Mouse (Mus musculus) CH12.LX (cell line): ENCODE data around the gene Gfy. TPM values are rescaled to one million over a fixed set of nuclear protein-coding genes. Genes with fewer than 3 reads are reported as not detected.

Source experiments
- DNase-seq: peaks from one replicate; pipeline ENCODE4 v3.0.0-alpha.2; 2013; ENCODE audit errors: extremely low read depth
- H3K27ac ChIP-seq: 2 replicates; pipeline ENCODE4 v1.5.1; 2012; ENCODE audit warnings: low read depth, mild to moderate bottlenecking, control low read depth, moderate library complexity; ENCODE audit not compliant: insufficient read depth
- H3K27me3 ChIP-seq: replicated peaks from 2 replicates; pipeline ENCODE3; 2012; ENCODE audit warnings: inconsistent platforms
- H3K36me3 ChIP-seq, 2 experiments: replicated peaks in 1 of 2; 2 replicates each; pipeline versions ENCODE3 to v1.6.1; 2012; ENCODE audit warnings: inconsistent platforms in 1 of 2, low read length in 1 of 2, mild to moderate bottlenecking in 1 of 2, mixed read lengths in 1 of 2, moderate library complexity in 1 of 2; ENCODE audit not compliant: control insufficient read depth in 1 of 2, insufficient read depth in 1 of 2
- H3K4me1 ChIP-seq, 2 experiments: 2 replicates each; pipeline ENCODE4 v1.6.1; 2012; ENCODE audit warnings: inconsistent platforms in 1 of 2, moderate library complexity in 1 of 2; ENCODE audit not compliant: insufficient read depth in 2 of 2, control insufficient read depth in 1 of 2
- H3K4me2 ChIP-seq: 2 replicates; pipeline ENCODE4 v1.6.1; 2012; ENCODE audit warnings: low read depth, mild to moderate bottlenecking, control low read depth; ENCODE audit not compliant: poor library complexity, insufficient read depth, severe bottlenecking
- H3K4me3 ChIP-seq, 3 experiments: fragments of 150-350 bp in 1 of 3; sonication (generic) in 1 of 3; replicated peaks in 1 of 3; 2 replicates each; pipeline versions ENCODE3 to v1.5.1; 2011 to 2012; ENCODE audit warnings: low read depth in 2 of 3, low read length in 2 of 3, mild to moderate bottlenecking in 2 of 3, moderate library complexity in 2 of 3, control low read depth in 1 of 3, improper control_type of control experiment in 1 of 3, inconsistent platforms in 1 of 3, mixed read lengths in 1 of 3; ENCODE audit not compliant: poor library complexity in 1 of 3
- H3K79me2 ChIP-seq: replicated peaks from 2 replicates; pipeline ENCODE4 v1.6.1; 2012; ENCODE audit warnings: mild to moderate bottlenecking, moderate library complexity; ENCODE audit not compliant: control insufficient read depth, poor library complexity, insufficient read depth, severe bottlenecking; ENCODE audit errors: extremely low read depth
- H3K9ac ChIP-seq: 2 replicates; pipeline ENCODE4 v1.6.1; 2012; ENCODE audit warnings: low read depth, mild to moderate bottlenecking, control low read depth, moderate library complexity; ENCODE audit not compliant: insufficient read depth
- H3K9me3 ChIP-seq: replicated peaks from 2 replicates; pipeline ENCODE3; 2012; ENCODE audit warnings: low read length, inconsistent platforms, mixed read lengths
- CHD1 ChIP-seq: IDR thresholded peaks from 2 replicates; pipeline ENCODE4 v1.6.1; 2012; ENCODE audit warnings: low read depth, low read length, improper control_type of control experiment, inconsistent platforms
- CHD2 ChIP-seq: IDR thresholded peaks from 2 replicates; pipeline ENCODE4 v1.6.1; 2011; ENCODE audit warnings: low read length, improper control_type of control experiment
- CTCF ChIP-seq, 2 experiments: IDR thresholded peaks in 1 of 2; conservative IDR thresholded peaks in 1 of 2; 2 replicates each; pipeline ENCODE4 v1.5.1; 2011 to 2012; ENCODE audit warnings: low read depth in 2 of 2, low read length in 2 of 2, improper control_type of control experiment in 1 of 2, inconsistent platforms in 1 of 2, mild to moderate bottlenecking in 1 of 2, moderate library complexity in 1 of 2
- EP300 ChIP-seq: IDR thresholded peaks from 2 replicates; pipeline ENCODE4 v1.6.1; 2011; ENCODE audit warnings: low read length, improper control_type of control experiment
- GABPA ChIP-seq: IDR thresholded peaks from 2 replicates; pipeline ENCODE4 v1.6.1; 2012; ENCODE audit warnings: low read depth, low read length, improper control_type of control experiment, inconsistent platforms; ENCODE audit not compliant: insufficient replicate concordance
- IRF4 ChIP-seq: IDR thresholded peaks from 2 replicates; pipeline ENCODE4 v1.6.1; 2014; ENCODE audit warnings: low read depth, mild to moderate bottlenecking, inconsistent platforms, low read length, improper control_type of control experiment
- JUN ChIP-seq: IDR thresholded peaks from 2 replicates; pipeline ENCODE4 v1.6.1; 2011; ENCODE audit warnings: low read depth, mild to moderate bottlenecking, low read length, improper control_type of control experiment, moderate library complexity; ENCODE audit not compliant: insufficient read depth
- KAT2A ChIP-seq: IDR thresholded peaks from 2 replicates; pipeline ENCODE4 v1.6.1; 2012; ENCODE audit warnings: low read length, improper control_type of control experiment, inconsistent platforms; ENCODE audit not compliant: insufficient replicate concordance
- MAFK ChIP-seq: IDR thresholded peaks from 2 replicates; pipeline ENCODE4 v1.6.1; 2011; ENCODE audit warnings: low read length, improper control_type of control experiment; ENCODE audit not compliant: insufficient replicate concordance
- MEF2A ChIP-seq: IDR thresholded peaks from 2 replicates; pipeline ENCODE4 v1.6.1; 2014; ENCODE audit warnings: low read depth, mild to moderate bottlenecking, inconsistent platforms, low read length, improper control_type of control experiment, borderline replicate concordance
- MYC ChIP-seq: IDR thresholded peaks from 2 replicates; pipeline ENCODE4 v1.6.1; 2011; ENCODE audit warnings: low read depth, mild to moderate bottlenecking, improper control_type of control experiment, low read length
- RCOR1 ChIP-seq: conservative IDR thresholded peaks from 2 replicates; pipeline ENCODE4 v1.6.1; 2012; ENCODE audit warnings: low read depth, mild to moderate bottlenecking, inconsistent platforms, low read length, improper control_type of control experiment
- TBP ChIP-seq: conservative IDR thresholded peaks from 2 replicates; pipeline ENCODE4 v1.6.1; 2011; ENCODE audit warnings: low read depth, low read length, improper control_type of control experiment
- UBTF ChIP-seq: IDR thresholded peaks from 2 replicates; pipeline ENCODE4 v1.6.1; 2012; ENCODE audit warnings: low read depth, mild to moderate bottlenecking, inconsistent platforms, low read length, improper control_type of control experiment, moderate library complexity
- USF1 ChIP-seq: IDR thresholded peaks from 2 replicates; pipeline ENCODE4 v1.6.1; 2014; ENCODE audit warnings: low read depth, mild to moderate bottlenecking, inconsistent platforms, low read length, improper control_type of control experiment
- USF2 ChIP-seq: conservative IDR thresholded peaks from 2 replicates; pipeline ENCODE4 v1.6.1; 2011; ENCODE audit warnings: low read depth, low read length, improper control_type of control experiment
- ZKSCAN1 ChIP-seq: IDR thresholded peaks from 2 replicates; pipeline ENCODE4 v1.6.1; 2012; ENCODE audit warnings: low read depth, inconsistent platforms, low read length, improper control_type of control experiment, borderline replicate concordance
- ZMIZ1 ChIP-seq: IDR thresholded peaks from 2 replicates; pipeline ENCODE4 v1.6.1; 2012; ENCODE audit warnings: low read depth, mild to moderate bottlenecking, inconsistent platforms, low read length, improper control_type of control experiment
- dilution Hi-C: fragments of 300-500 bp; cut with MboI; formaldehyde crosslinking; loops from 2 replicates; pipeline ENCODE4 v1.14.3; 2020; ENCODE audit warnings: low sequenced_read_pairs; ENCODE audit not compliant: extremely low pct_unique_long_range_greater_than_20kb, extremely low pct_ligation_motif_present
- in situ Hi-C: fragments of 300-500 bp; cut with MboI; formaldehyde crosslinking; loops from 3 replicates; pipeline ENCODE4 v1.14.3; 2019; ENCODE audit warnings: low sequenced_read_pairs, low pct_ligation_motif_present, low pct_unique_long_range_greater_than_20kb, mixed read lengths
- polyA plus RNA-seq: library from polyadenylated mRNA; unstranded; fragments of >175 nt; gene quantifications from 2 replicates; pipeline ENCODE4 v1.2.1, GENCODE M21; 2012; ENCODE audit warnings: low read depth; ENCODE audit not compliant: insufficient read length
- total RNA-seq, 2 experiments: library from RNA; depleted of rRNA; stranded (reverse); fragments of 300-350 nt in 1 of 2; fragments of >200 nt in 1 of 2; gene quantifications; 2 replicates each; pipeline ENCODE4 v1.2.3; 2012 to 2014

The Gfy gene
- total and polyA plus RNA-seq, 3 experiments = not detected

DNA sequence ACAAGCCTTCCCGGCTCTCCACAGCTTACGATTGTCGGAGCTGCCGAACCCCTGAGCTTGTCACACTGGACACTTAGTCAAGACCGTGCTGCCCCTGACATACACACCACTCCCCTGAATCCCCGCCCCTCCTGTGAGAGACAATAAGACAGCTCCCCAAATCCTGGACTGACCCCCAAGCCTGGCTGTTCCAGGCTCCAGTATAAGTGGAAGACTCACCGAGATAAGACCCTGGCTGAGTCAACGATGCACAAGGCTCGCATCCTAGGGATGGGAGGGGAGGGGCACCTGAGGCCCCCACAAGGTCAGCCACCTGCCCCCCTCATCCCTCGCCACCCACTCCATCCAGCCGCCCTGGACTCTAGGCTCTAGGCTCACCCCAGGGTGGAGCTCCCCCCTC is 47.5 kb downstream of the Gfy start:
- Histone ChIP-seq H3K9me3 (peaks cover 3% of the 10 kb centered on the region), H3K36me3 (peaks cover 4 to 35% of the 10 kb centered on the region in 2 experiments), H3K79me2 (peaks cover 17% of the 10 kb centered on the region), H3K9ac (no peak overlapping the region), H3K4me1 (peaks cover 7 to 30% of the 10 kb centered on the region in 2 experiments), H3K4me3 (no peak overlapping the region), H3K27ac (no peak overlapping the region), H3K4me2 (no peak overlapping the region), H3K27me3 (no peaks in the 10 kb centered on the region)
- no peak for DNase-seq
- no peak for TF ChIP-seq IRF4
- no peak for TF ChIP-seq MAFK
- TF ChIP-seq JUN = no peak
- no peak for TF ChIP-seq TBP
- no peak for TF ChIP-seq ZMIZ1
- no peak for TF ChIP-seq USF1
- TF ChIP-seq RCOR1 = no peak
- TF ChIP-seq EP300 = no peak
- TF ChIP-seq USF2 = no peak
- TF ChIP-seq CTCF (conservative IDR thresholded peaks at IDR 0.05 in 1 of 2, IDR thresholded peaks at IDR 0.05 in 1 of 2; ENCODE audit: low read depth in 2 of 2, low read length in 2 of 2) = no peak
- TF ChIP-seq UBTF = no peak
- no peak for TF ChIP-seq MEF2A
- TF ChIP-seq KAT2A = no peak
- no peak for TF ChIP-seq ZKSCAN1
- TF ChIP-seq MYC = no peak
- TF ChIP-seq CHD1 = no peak
- TF ChIP-seq CHD2 = no peak
- dilution Hi-C loops (no loop called here), in situ Hi-C loops (no loop called here)

DNA sequence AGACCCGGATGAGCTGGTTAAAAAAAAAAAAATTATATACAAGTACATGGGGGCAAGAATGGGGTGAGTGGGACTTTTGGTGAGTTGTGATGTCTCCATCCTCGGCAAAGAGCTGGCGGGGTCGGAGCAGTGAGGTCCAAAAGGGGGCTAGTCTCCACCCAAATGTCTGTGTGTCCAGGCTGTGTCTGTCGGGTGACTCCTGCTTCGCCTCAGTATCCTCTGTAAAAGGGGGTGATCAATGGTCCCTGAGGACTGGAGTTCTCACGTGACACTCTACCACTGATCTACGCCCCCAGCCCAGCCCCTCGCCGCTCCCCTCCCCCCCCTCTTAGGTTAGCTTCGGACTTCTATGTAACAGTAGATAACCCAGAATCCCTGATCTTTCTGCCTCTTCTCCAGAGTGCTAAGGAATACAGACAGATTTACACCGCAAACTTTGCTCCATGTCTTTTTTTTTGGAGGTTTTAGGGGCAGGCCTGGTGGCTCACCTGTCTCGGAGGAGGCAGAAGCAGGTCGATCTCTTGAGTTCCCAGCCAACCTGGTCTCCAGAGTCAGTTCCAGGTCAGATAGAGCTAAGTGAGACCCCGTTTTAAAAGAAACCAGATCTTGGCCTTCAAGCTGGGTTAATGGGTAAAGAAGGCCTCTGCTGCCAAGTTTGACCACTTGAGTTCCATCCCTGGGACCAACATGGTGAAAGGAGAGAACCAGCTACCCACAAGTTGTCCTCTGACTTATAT is 49.4 kb downstream of the Gfy start:
- Histone ChIP-seq H3K9ac (peak overlapping the region; percentile 77), H3K4me2 (peak overlapping the region; percentile 53), H3K9me3 (peaks cover 3% of the 10 kb centered on the region), H3K36me3 (peaks cover 21 to 53% of the 10 kb centered on the region in 2 experiments), H3K4me3 (peak overlapping the region in 2 of 3 experiments; percentile 63 to 93), H3K79me2 (peaks cover 29% of the 10 kb centered on the region), H3K27me3 (no peaks in the 10 kb centered on the region), H3K27ac (no peak overlapping the region), H3K4me1 (peaks cover 7 to 24% of the 10 kb centered on the region in 2 experiments; a peak in 3 of 4 replicates)
- DNase-seq = no peak
- dilution Hi-C loops (no loop called here), in situ Hi-C loops (loop anchor here (5.0 kb wide), 1 partner anchor 48 kb away; no protein-coding TSS in a partner anchor)
- TF ChIP-seq GABPA (no peak), MYC (no peak)
